Mouse (Mus musculus): Measurements from ENCODE around the gene Cnot2.

GRCm38 (mm10) chr10:116531063-116531462 lies 50.2 kb downstream of the Cnot2 start:
- TF ChIP-seq CTCF (IDR thresholded peaks at IDR 0.05; ENCODE audit: control insufficient read depth, insufficient read depth, insufficient read length) (no peak), MYOD1 (IDR thresholded peaks at IDR 0.05; ENCODE audit: control insufficient read depth, insufficient read length, low read depth) (no peak), MYOG (IDR thresholded peaks at IDR 0.05; ENCODE audit: control insufficient read depth, extremely low read depth, insufficient read length) (no peak), MAX (IDR thresholded peaks at IDR 0.05) (no peak), CEBPB (IDR thresholded peaks at IDR 0.05; ENCODE audit: low read depth) (no peak), USF1 (IDR thresholded peaks at IDR 0.05; ENCODE audit: low read depth) (no peak)

Data from C2C12 (cell line).